Comparison of ENCODE assay signal across 9 mouse cellular contexts in the genomic region with DNA sequence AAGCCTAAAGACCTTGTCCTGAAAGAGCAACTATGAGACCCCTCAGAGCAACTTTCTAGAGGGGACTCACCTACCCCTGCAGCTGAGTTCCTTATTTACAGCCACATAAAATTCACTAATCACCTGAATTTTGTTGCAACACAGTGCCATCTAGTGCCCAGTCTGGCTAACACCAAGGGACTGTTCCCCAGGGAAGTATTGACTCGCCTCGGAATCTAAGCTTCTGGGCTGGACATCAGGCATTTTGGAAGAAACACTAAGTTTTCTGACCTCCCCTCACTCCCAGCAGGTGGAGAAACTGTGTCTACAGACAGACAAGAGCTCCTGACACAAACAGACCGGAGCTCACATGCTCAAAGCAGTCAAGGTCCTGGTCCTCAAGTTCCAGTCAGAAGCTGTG.
DNase-seq lines count a peak whose midpoint lies in the region; ATAC-seq and TF ChIP-seq lines count a peak whose summit lies in the region.
"Had no signal": no experiment of that assay in that cellular context is flagged by ENCODE, and none has a peak within 500 bp of the region (broad histone marks: within the 10 kb centered on the region; RNA-seq: fewer than 3 reads in every experiment).

No protein-coding gene starts in this region.

- TF ChIP-seq CTCF in liver, postnatal 0 days (IDR thresholded peaks at IDR 0.05; ENCODE audit: low read depth): peak; percentile 73

- 14% methylated on average over 3 of the region's 3 CpGs for WGBS in liver, postnatal 0 days (ENCODE audit: insufficient replicate concordance)

- no peaks in the 10 kb centered on the region for H3K27me3 ChIP-seq in liver, postnatal 0 days (ENCODE audit: insufficient read depth, low read length)

- no peak overlapping the region for H3K9ac ChIP-seq in liver, postnatal 0 days (replicated peaks)

- H3K4me1 ChIP-seq in liver, postnatal 0 days (ENCODE audit: insufficient read depth): no peaks in the 10 kb centered on the region

- no peak overlapping the region for H3K4me3 ChIP-seq in liver, postnatal 0 days (ENCODE audit: low read depth, low read length)
- H3K4me3 ChIP-seq: erythroblast, embryonic 14.5 days had no signal

- ATAC-seq in liver, postnatal 0 days: no peak

- H3K4me2 ChIP-seq in liver, postnatal 0 days (ENCODE audit: low read depth, low read length): no peak overlapping the region

- TF ChIP-seq EP300 in liver, postnatal 0 days (IDR thresholded peaks at IDR 0.05; ENCODE audit: low read depth): no peak

- H3K9me3 ChIP-seq in liver, postnatal 0 days (ENCODE audit: low read length): no peaks in the 10 kb centered on the region

- H3K36me3 ChIP-seq in liver, postnatal 0 days (replicated peaks; ENCODE audit: insufficient read depth, low read length): no peaks in the 10 kb centered on the region

- H3K27ac ChIP-seq in liver, postnatal 0 days (ENCODE audit: low read depth): no peak overlapping the region

- peak; percentile 35 to 42 for DNase-seq in urinary bladder, adult 18-20 months (ENCODE audit: low spot score in 2 of 2)
- DNase-seq in urinary bladder, postnatal 10 days (ENCODE audit: low spot score): no peak
- peak; percentile 79 for DNase-seq in cerebellum, adult 9-11 months
- peak; percentile 47 to 69 for DNase-seq in frontal cortex, postnatal 14 days (ENCODE audit: low spot score in 2 of 2)
- DNase-seq in kidney, adult 9 months: peak; percentile 71
- peak; percentile 55 for DNase-seq in liver, postnatal 0 days
- peak; percentile 67 for DNase-seq in ovary, postnatal 14 days (ENCODE audit: low spot score)
- DNase-seq in thymus, postnatal 25 days: peak; percentile 74
